Mouse (Mus musculus) thymus, adult 18-20 months (tissue): ENCODE measurements around the gene Gm15093.
"Not testable (repeated sequence)": the region's sequence is repeated elsewhere in the genome, so short reads cannot be mapped to it uniquely, and the experiment has no call there.

Experiments used
- DNase-seq, 2 experiments: peaks; one replicate each; pipeline ENCODE4 v3.0.0; 2022; ENCODE audit warnings: mixed read lengths in 2 of 2

The Gm15093 gene

GRCm38 (mm10) chrX:149272077-149272476 lies at the start of gene Gm15093:
TSS of gene Gm15093 (plus strand) at chrX:149272377.
- not testable (repeated sequence) for DNase-seq
